Mouse (Mus musculus) embryonic facial prominence, embryonic 12.5 days (tissue): ENCODE results near the gene Osbpl8. TPM values are rescaled to one million over a fixed set of nuclear protein-coding genes. Genes with fewer than 3 reads are reported as not detected.
"Not testable (repeated sequence)": the region's sequence is repeated elsewhere in the genome, so short reads cannot be mapped to it uniquely, and the experiment has no call there.

ENCODE experiments used
- ATAC-seq: fragments of 200-750 bp; cut with Nextera tagmentation; 2 replicates; pipeline ENCODE4 v1.8.0; 2017; ENCODE audit not compliant: insufficient number of reproducible peaks, insufficient read depth, low FRiP score, low TSS enrichment
- H3K27ac ChIP-seq: fragments of 300-500 bp; sonication (generic); 2 replicates; pipeline ENCODE4 v1.5.1; 2016; ENCODE audit warnings: mild to moderate bottlenecking
- H3K27me3 ChIP-seq: fragments of 300-500 bp; sonication (generic); 2 replicates; pipeline ENCODE4 v1.6.1; 2016; ENCODE audit warnings: mild to moderate bottlenecking, moderate library complexity
- H3K36me3 ChIP-seq: fragments of 300-500 bp; sonication (generic); 2 replicates; pipeline ENCODE4 v1.6.1; 2016; ENCODE audit warnings: mild to moderate bottlenecking
- H3K4me1 ChIP-seq: fragments of 300-500 bp; sonication (generic); 2 replicates; pipeline ENCODE4 v1.6.1; 2016
- H3K4me2 ChIP-seq: fragments of 300-500 bp; sonication (generic); replicated peaks from 2 replicates; pipeline ENCODE4 v1.6.1; 2016; ENCODE audit warnings: mild to moderate bottlenecking, moderate library complexity
- H3K4me3 ChIP-seq: fragments of 300-500 bp; sonication (generic); 2 replicates; pipeline ENCODE4 v1.5.1; 2016; ENCODE audit warnings: mild to moderate bottlenecking
- H3K9ac ChIP-seq: fragments of 300-500 bp; sonication (generic); 2 replicates; pipeline ENCODE4 v1.6.1; 2016; ENCODE audit warnings: mild to moderate bottlenecking, moderate library complexity
- H3K9me3 ChIP-seq: fragments of 300-500 bp; sonication (generic); 2 replicates; pipeline ENCODE4 v1.6.1; 2016; ENCODE audit warnings: mild to moderate bottlenecking, moderate library complexity
- WGBS: fragments of 180-500 bp; shearing (Covaris S2); methylation state at CpG from one replicate; pipeline ENCODE4 v1.1.7; 2016; 5-methylcytosine and 5-hydroxymethylcytosine counted together
- polyA plus RNA-seq: library from polyadenylated mRNA; unstranded; fragments of >200 nt; fragmentation: Nextera tagmentation; extraction: Ambion mirVana; gene quantifications from 2 replicates; pipeline ENCODE4 v1.2.1, GENCODE M21; 2016

The Osbpl8 gene
- polyA plus RNA-seq, 1 experiment from 2014 or later = 16.2 TPM

DNA sequence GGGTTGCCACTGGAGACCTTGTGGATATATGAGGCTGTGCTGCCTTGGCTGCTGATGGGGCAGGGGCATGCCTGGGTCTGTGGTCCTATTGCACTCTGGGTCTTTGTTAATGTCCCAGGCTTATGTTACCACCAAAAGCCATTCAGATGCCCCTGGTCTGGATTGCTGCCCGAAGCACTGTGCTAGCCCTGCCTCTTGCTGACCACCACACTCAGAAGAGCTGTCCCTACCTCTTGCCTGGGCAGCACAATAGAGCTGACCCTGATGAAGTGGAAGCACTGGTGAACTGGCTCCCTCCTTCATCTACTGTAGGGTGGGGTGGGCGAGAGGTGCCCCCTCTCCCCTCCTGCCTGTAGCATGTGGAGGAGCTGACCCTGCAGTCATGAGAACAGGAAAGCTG lies 31.6 kb downstream of the Osbpl8 start:
- H3K9ac ChIP-seq = no peak overlapping the region
- WGBS = 88% methylated on average over 2 of the region's 2 CpGs
- H3K4me2 ChIP-seq = no peak overlapping the region
- no peaks in the 10 kb centered on the region for H3K9me3 ChIP-seq
- H3K36me3 ChIP-seq = no peaks in the 10 kb centered on the region
- H3K27ac ChIP-seq = no peak overlapping the region
- H3K27me3 ChIP-seq = no peaks in the 10 kb centered on the region
- H3K4me1 ChIP-seq = peaks cover 2% of the 10 kb centered on the region; the same call in 1 of the 2 replicates
- no peak overlapping the region for H3K4me3 ChIP-seq
- ATAC-seq = no peak

DNA sequence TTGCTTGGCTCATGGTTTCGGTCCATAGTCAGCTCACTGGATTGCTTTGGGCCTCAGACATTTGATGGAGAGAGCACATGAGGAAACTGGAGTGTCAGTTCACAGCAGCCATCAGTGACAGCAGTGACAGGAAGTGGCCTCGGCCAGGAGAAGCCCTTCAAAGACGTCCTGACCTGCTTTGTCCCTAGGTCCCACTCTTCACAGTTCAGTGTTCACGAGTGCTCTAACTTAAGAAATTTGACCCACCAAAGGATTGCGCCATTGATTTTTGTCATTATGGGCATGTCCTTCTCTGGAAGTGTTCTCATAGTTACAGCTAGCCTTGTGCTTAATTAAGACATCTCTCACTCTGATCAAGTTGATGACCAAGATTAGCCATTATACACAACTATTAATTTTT lies 34.2 kb downstream of the Osbpl8 start:
- not testable (repeated sequence) for H3K27me3 ChIP-seq, H3K4me3 ChIP-seq, H3K9ac ChIP-seq, H3K4me1 ChIP-seq, H3K4me2 ChIP-seq, H3K27ac ChIP-seq, H3K36me3 ChIP-seq, H3K9me3 ChIP-seq, ATAC-seq
- 74% methylated on average over 5 of the region's 5 CpGs for WGBS

- H3K4me1 ChIP-seq = peaks cover 2% of the 10 kb centered on the region; the same call in 1 of the 2 replicates
- no peak overlapping the region for H3K4me3 ChIP-seq
- H3K4me2 ChIP-seq = no peak overlapping the region
- no peaks in the 10 kb centered on the region for H3K36me3 ChIP-seq
- H3K27me3 ChIP-seq = no peaks in the 10 kb centered on the region
- ATAC-seq = no peak
- 86% methylated on average over 7 of the region's 7 CpGs for WGBS
- H3K9me3 ChIP-seq = no peaks in the 10 kb centered on the region
- H3K27ac ChIP-seq = no peak overlapping the region
- no peak overlapping the region for H3K9ac ChIP-seq
Measured at GRCm38 (mm10) chr10:111201120-111201519, 36.6 kb downstream of the Osbpl8 start.

- H3K4me2 ChIP-seq = no peak overlapping the region
- H3K9ac ChIP-seq = no peak overlapping the region
- ATAC-seq = no peak
- WGBS = 78% methylated on average over 4 of the region's 4 CpGs
- H3K36me3 ChIP-seq = no peaks in the 10 kb centered on the region
- H3K4me1 ChIP-seq = peaks cover 2% of the 10 kb centered on the region; the same call in 1 of the 2 replicates
- H3K27me3 ChIP-seq = no peaks in the 10 kb centered on the region
- H3K4me3 ChIP-seq = no peak overlapping the region
- H3K27ac ChIP-seq = no peak overlapping the region
- H3K9me3 ChIP-seq = no peaks in the 10 kb centered on the region
Measured at GRCm38 (mm10) chr10:111201666-111202065, 37.1 kb downstream of the Osbpl8 start.

GRCm38 (mm10) chr10:111204089-111204488 lies 39.5 kb downstream of the Osbpl8 start:
- WGBS = 86% methylated on average over 5 of the region's 5 CpGs
- H3K27ac ChIP-seq = no peak overlapping the region
- H3K4me3 ChIP-seq = no peak overlapping the region
- peaks cover 2% of the 10 kb centered on the region; the same call in 1 of the 2 replicates for H3K4me1 ChIP-seq
- no peaks in the 10 kb centered on the region for H3K9me3 ChIP-seq
- no peaks in the 10 kb centered on the region for H3K36me3 ChIP-seq
- no peaks in the 10 kb centered on the region for H3K27me3 ChIP-seq
- ATAC-seq = no peak
- H3K9ac ChIP-seq = no peak overlapping the region
- no peak overlapping the region for H3K4me2 ChIP-seq

DNA sequence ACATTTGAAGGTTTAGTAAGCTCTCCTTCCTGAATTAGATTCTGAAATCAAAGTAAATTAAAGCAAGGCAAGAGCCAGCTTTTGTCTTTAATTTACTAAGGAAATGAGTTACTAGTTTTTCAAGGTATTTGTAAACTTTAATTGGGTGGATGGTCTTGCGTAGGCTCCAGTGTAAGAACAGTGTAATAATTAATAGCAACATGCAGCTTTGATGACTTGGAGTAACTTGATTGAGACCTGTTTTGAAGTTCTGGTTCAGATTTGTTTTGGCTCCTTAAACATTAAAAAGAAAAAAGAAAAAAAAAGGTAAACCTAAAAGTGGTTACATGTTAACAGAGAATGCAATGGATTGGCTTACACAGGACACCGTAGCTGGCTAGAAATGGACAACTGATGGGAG lies 40.9 kb downstream of the Osbpl8 start:
- Histone ChIP-seq H3K4me1 (no peaks in the 10 kb centered on the region), H3K9me3 (no peaks in the 10 kb centered on the region), H3K27me3 (no peaks in the 10 kb centered on the region), H3K4me2 (no peak overlapping the region), H3K27ac (no peak overlapping the region), H3K4me3 (no peak overlapping the region), H3K9ac (no peak overlapping the region), H3K36me3 (no peaks in the 10 kb centered on the region)
- ATAC-seq = no peak
- 87% methylated on average over 2 of the region's 2 CpGs for WGBS

DNA sequence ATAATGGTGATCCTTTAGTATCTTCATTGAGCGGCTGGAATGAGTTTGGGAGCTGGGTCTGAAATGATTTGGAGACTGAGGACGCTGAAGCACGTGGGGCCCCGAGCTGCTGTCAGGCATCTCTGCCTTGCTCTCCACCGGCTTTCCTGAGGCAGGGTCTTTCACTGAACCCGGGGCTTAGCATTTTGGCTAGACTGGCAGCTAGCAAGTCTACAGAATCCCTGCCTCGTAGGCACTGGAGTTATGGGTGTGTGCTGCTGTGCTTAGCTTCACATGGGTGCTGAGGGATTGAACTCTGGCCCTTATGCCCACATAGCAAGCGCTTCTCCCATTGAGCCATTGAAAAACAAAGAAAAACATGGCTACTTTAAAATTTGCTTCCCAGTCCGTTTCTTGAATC lies 42.8 kb downstream of the Osbpl8 start:
- Histone ChIP-seq H3K27me3 (no peaks in the 10 kb centered on the region), H3K27ac (no peak overlapping the region), H3K36me3 (no peaks in the 10 kb centered on the region; the same call in 1 of the 2 replicates), H3K9me3 (no peaks in the 10 kb centered on the region), H3K4me1 (no peaks in the 10 kb centered on the region), H3K9ac (no peak overlapping the region), H3K4me2 (no peak overlapping the region), H3K4me3 (no peak overlapping the region)
- no peak for ATAC-seq
- 71% methylated on average over 9 of the region's 9 CpGs for WGBS

DNA sequence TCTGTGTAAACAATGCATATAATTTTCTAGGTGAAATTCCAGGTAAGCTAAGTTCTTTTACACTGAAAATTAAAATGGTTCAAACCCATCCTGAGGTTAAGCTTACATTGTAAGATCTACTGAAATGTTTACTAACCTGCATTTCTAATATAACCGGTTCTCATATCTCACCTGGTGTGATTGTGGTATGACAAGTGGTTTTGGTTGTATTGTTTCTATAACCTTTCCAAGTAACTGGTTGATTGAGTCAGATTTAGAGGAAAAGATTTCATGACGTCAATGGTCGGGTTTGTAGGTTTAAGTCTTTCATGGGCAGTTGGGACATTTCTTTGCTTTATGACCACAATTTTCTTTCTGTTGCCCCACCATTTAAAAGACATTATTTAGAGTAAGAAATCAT lies 49.5 kb downstream of the Osbpl8 start:
- Histone ChIP-seq H3K4me1 (no peaks in the 10 kb centered on the region), H3K9ac (no peak overlapping the region), H3K27me3 (no peaks in the 10 kb centered on the region), H3K4me3 (no peak overlapping the region), H3K9me3 (no peaks in the 10 kb centered on the region), H3K36me3 (no peaks in the 10 kb centered on the region; the same call in 1 of the 2 replicates), H3K27ac (no peak overlapping the region), H3K4me2 (no peak overlapping the region)
- WGBS = 89% methylated on average over 3 of the region's 3 CpGs
- ATAC-seq = no peak

GRCm38 (mm10) chr10:111214696-111215095 lies 50.1 kb downstream of the Osbpl8 start:
- 71% methylated on average over 2 of the region's 2 CpGs for WGBS
- no peak overlapping the region for H3K4me2 ChIP-seq

GRCm38 (mm10) chr10:111215572-111215971 lies 51.0 kb downstream of the Osbpl8 start:
- Histone ChIP-seq H3K4me3 (no peak overlapping the region), H3K36me3 (no peaks in the 10 kb centered on the region; the same call in 1 of the 2 replicates), H3K4me2 (no peak overlapping the region), H3K9ac (no peak overlapping the region), H3K9me3 (no peaks in the 10 kb centered on the region), H3K27me3 (no peaks in the 10 kb centered on the region), H3K4me1 (no peaks in the 10 kb centered on the region), H3K27ac (no peak overlapping the region)
- no peak for ATAC-seq
- WGBS = 72% methylated on average over 3 of the region's 3 CpGs

More at GRCm38 (mm10) chr10:111214696-111215095, 50.1 kb downstream of the Osbpl8 start:
- Histone ChIP-seq H3K36me3 (no peaks in the 10 kb centered on the region; the same call in 1 of the 2 replicates), H3K4me1 (no peaks in the 10 kb centered on the region), H3K9me3 (no peaks in the 10 kb centered on the region), H3K9ac (no peak overlapping the region), H3K27me3 (no peaks in the 10 kb centered on the region), H3K4me3 (no peak overlapping the region), H3K27ac (no peak overlapping the region)
- ATAC-seq = no peak

GRCm38 (mm10) chr10:111216111-111216510 lies 51.6 kb downstream of the Osbpl8 start:
- no peak overlapping the region for H3K27ac ChIP-seq
- H3K27me3 ChIP-seq = no peaks in the 10 kb centered on the region
- ATAC-seq = no peak
- H3K4me1 ChIP-seq = no peaks in the 10 kb centered on the region
- H3K9me3 ChIP-seq = no peaks in the 10 kb centered on the region
- no peak overlapping the region for H3K4me3 ChIP-seq
- WGBS = 84% methylated on average over 3 of the region's 3 CpGs
- no peaks in the 10 kb centered on the region for H3K36me3 ChIP-seq
- no peak overlapping the region for H3K4me2 ChIP-seq
- H3K9ac ChIP-seq = no peak overlapping the region

- H3K4me1 ChIP-seq = peaks cover 4% of the 10 kb centered on the region; the same call in 1 of the 2 replicates
- no peaks in the 10 kb centered on the region for H3K36me3 ChIP-seq
- no peak overlapping the region for H3K4me3 ChIP-seq
- H3K27ac ChIP-seq = no peak overlapping the region
- 78% methylated on average over 6 of the region's 6 CpGs for WGBS
- H3K4me2 ChIP-seq = no peak overlapping the region
- no peaks in the 10 kb centered on the region for H3K9me3 ChIP-seq
- H3K9ac ChIP-seq = no peak overlapping the region
- H3K27me3 ChIP-seq = no peaks in the 10 kb centered on the region
- no peak for ATAC-seq
Measured at GRCm38 (mm10) chr10:111222535-111222934, 58.0 kb downstream of the Osbpl8 start.
